Mouse (Mus musculus) lung, postnatal 4 days (tissue): Measurements from ENCODE around the gene Mmp11.

ENCODE experiments used
- DNase-seq, 2 experiments: peaks; one replicate each; pipeline ENCODE4 v3.0.0; 2021

The Mmp11 gene

GRCm38 (mm10) chr10:75937851-75938643 is 1.8 kb upstream of the Mmp11 start:
- DNase-seq = no peak

- no peak for DNase-seq
These were observed 792 bp upstream of the Mmp11 start for GRCm38 (mm10) chr10:75936909-75937667.

DNA sequence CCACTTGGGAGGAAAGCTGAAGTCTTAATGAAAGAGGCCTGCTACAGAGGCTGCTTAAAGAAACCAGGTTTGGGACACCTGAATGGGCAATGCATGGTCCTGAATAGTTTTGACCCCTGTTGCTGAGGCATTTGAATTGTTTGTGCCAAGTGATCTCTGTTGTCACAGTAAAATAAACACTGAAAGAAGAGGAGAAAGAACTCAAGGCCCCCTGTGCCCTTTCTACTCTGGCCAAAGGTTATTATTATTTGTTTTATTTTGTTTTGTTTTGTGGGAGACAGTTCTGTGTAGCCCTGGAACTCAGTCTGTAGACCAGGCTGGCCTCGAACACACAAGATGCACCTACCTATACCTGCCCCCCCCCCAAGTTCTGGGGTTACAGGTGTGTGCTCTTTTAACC is 1.3 kb downstream of the Mmp11 start:
- no peak for DNase-seq

- no peak for DNase-seq
These were observed 3.4 kb downstream of the Mmp11 start, which contains the start of gene Chchd10 for GRCm38 (mm10) chr10:75932891-75933290. Chchd10 (plus strand) TSS chr10:75933130.

DNA sequence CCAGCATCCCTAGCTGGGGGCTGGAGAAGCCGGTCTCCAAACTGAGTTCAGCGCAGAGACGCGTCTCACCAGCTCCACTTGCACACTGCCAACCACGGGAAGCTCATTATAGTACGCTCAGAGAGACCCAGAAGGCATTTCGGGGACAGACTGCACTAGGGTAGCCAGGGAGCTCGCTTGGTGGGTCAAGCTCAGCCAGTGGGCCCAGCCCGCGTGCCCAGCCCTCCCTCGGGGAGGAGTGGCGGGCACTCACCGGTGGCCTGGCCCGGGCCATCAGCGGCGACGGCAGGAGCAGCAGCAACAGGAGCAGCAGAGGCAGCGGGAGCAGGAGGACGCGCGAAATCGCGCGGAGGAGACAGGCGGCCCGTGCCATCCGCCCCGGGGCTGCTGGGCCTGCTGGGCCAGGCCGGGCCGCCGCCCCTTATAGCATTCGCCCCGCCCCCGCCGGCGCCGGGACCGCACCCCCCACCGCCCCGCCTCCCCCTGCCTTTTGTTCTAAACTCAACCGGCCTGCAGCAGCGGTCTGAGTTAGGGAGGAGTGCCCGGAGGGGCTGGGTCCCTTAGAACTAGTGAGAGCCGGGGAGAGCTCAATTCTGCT is 4.1 kb downstream of the Mmp11 start:
- peak; percentile 74 to 84 for DNase-seq

GRCm38 (mm10) chr10:75931311-75931710 is 5.0 kb downstream of the Mmp11 start:
- DNase-seq = no peak

DNA sequence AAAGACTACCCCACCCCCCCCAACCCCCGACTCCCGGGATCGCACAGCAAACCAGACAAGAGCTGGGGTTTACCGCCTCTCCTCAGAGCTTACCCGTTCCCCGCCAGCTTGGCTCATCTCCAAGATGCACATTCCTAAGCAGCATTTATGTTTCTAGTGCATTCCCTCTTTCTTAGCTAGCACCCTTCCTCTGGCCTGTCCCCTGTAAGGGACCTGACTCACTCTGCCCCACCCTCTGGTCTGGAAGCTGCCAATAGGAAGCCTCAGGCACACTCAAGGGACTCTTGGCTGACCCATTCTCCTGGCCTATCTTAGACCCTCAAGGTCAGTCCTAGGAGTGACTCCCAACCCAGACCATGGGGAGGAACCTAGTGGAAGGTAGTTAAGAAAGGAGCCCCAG is 6.0 kb downstream of the Mmp11 start:
- peak; percentile 71 to 78 for DNase-seq

DNA sequence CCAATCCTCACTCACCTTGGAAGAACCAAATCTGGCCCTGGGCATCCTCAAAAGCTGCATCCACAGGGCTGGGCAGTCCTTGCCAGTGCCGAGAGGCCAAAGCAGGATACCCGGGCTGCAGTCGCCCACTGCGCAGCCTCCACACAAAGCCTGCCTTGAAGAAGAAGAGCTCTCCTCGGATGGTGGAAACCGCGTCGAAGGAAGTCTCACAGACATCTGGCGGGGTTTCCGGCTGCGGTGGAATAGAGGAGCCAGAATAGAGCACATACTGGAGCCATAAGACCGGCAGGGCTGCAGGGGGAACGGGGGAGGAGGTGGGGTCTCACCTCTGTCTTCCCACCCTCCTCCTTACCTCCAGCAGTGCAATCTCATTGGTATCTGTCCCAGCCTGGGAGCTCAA is 9.9 kb downstream of the Mmp11 start:
- DNase-seq = no peak

- no peak for DNase-seq
These were observed 12.0 kb downstream of the Mmp11 start for GRCm38 (mm10) chr10:75924324-75924723.

GRCm38 (mm10) chr10:75921726-75922560 is 14.4 kb downstream of the Mmp11 start:
- DNase-seq = no peak

DNA sequence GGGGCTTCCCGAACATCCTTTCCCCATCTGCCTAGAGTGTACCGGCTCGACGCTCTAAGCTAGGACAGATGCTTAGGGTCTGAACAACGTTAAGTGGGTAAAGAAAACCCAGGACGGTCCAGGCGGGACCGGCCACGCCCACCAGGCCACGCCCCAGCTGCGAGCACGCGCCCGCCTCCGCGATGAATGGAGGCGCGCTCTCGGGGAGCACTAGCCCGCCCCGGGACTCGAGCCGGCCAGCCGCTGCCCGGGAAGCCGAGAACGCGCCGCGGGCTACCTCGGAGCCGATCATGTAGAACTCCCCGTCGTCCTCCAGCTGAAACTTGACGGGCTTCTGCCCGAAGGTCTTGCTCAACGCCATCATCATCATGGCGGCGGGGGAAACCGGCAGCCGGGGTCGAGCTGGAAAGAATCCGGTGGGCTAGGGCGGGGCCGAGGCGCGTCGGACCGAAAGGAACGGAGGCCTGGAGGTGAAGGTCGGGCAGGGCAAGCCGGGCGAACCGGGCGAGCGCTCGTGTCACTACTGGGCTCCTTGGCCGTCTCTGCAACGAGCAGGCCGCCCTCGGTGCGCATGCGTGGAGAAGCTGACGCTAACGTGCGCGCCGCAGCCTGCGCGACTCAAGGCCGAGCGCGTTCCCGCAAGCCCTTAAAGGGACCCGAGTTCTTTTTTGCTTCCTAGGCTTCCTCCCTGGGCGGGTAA is 15.1 kb downstream of the Mmp11 start, which contains the start of gene Smarcb1:
Gene Smarcb1 (minus strand): TSS at position 592 of the 700 bp plus-strand sequence.
- peak; percentile 95 to 97 for DNase-seq

DNA sequence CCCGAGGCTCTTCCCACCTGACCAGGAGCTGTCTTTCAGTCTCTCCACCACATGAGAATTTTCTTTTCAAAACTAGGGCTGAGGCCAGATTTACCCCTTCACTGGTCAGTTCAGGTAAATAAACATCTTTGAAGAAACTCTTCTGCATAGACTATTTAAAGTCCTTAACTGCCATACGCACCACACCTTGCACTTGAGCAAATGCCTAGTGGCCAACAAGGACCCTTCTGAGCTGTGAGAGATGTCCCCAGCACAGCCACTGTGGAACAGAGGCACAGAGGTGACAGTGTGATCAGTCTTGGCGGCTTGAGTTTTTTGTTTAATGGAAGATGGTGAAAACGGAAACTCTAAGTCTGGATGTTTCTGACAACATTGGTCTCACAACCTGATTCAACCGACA is 17.3 kb downstream of the Mmp11 start:
- DNase-seq = peak in 1 of 2 experiments; percentile 53

GRCm38 (mm10) chr10:75916840-75917239 is 19.5 kb downstream of the Mmp11 start:
- DNase-seq = no peak

- no peak for DNase-seq
These were observed 20.7 kb downstream of the Mmp11 start for GRCm38 (mm10) chr10:75915557-75915956.

GRCm38 (mm10) chr10:75913013-75913589 is 23.2 kb downstream of the Mmp11 start:
- no peak for DNase-seq

DNA sequence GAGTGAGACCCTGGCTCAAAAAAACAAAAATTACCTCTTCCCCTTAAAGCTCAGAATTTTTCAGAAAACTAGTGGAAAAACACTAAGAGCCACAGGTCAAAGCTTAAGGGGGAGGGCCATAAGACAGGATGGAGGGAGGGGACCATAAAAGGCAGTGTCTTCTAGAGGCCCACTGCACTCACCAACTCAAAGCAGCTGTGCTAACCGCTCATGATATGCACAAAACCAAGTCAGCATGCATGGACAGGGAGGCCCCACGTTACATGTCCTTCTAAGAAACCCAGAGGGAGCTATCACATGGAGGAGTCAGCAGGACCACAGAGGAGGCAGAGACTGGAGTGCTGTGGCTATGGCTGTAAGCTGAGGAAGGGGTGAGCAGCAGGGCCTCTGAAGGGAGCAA is 25.6 kb downstream of the Mmp11 start:
- no peak for DNase-seq

GRCm38 (mm10) chr10:75906882-75907281 is 29.4 kb downstream of the Mmp11 start:
- DNase-seq = no peak

GRCm38 (mm10) chr10:75904391-75904790 is 31.9 kb downstream of the Mmp11 start:
- DNase-seq = no peak

- DNase-seq = peak; percentile 34 to 60
These were observed 37.5 kb downstream of the Mmp11 start for GRCm38 (mm10) chr10:75898846-75899245.

GRCm38 (mm10) chr10:75898039-75898564 is 38.2 kb downstream of the Mmp11 start:
- no peak for DNase-seq

GRCm38 (mm10) chr10:75897373-75897772 is 38.9 kb downstream of the Mmp11 start:
- peak; percentile 67 to 81 for DNase-seq
